Mouse (Mus musculus): Measurements from ENCODE around the gene Klf3. TPM values are rescaled to one million over a fixed set of nuclear protein-coding genes. Genes with fewer than 3 reads are reported as not detected.
A peak's percentile ranks its signal among the peaks of the same experiment; 100 is the strongest.

Klf3 gene
- polyA plus RNA-seq, 1 experiment from 2014 or later: 26.0 TPM

- H3K9me3 ChIP-seq: no peaks in the 10 kb centered on the region
- H3K27ac ChIP-seq: peak overlapping the region; percentile 81
- peak overlapping the region; percentile 53; the same call in 1 of the 2 replicates for H3K9ac ChIP-seq (replicated peaks)
- peak overlapping the region; percentile 36 for H3K4me2 ChIP-seq (replicated peaks)
- peak; percentile 35 for ATAC-seq
- H3K36me3 ChIP-seq: no peaks in the 10 kb centered on the region
- 2% methylated on average over 13 of the region's 14 CpGs for WGBS
- H3K4me3 ChIP-seq (replicated peaks): no peak overlapping the region; the same call in 1 of the 2 replicates
- peaks cover 50% of the 10 kb centered on the region for H3K4me1 ChIP-seq (replicated peaks)
- no peaks in the 10 kb centered on the region for H3K27me3 ChIP-seq
Measured at GRCm38 (mm10) chr5:64811500-64812123, 8.4 kb downstream of the Klf3 start.

GRCm38 (mm10) chr5:64812124-64812982 lies 9.2 kb downstream of the Klf3 start:
- Histone ChIP-seq H3K27ac (peak overlapping the region; percentile 81), H3K4me2 (replicated peaks) (peak overlapping the region; percentile 36), H3K9me3 (no peaks in the 10 kb centered on the region), H3K36me3 (no peaks in the 10 kb centered on the region), H3K9ac (replicated peaks) (no peak overlapping the region), H3K27me3 (no peaks in the 10 kb centered on the region), H3K4me3 (replicated peaks) (no peak overlapping the region), H3K4me1 (replicated peaks) (peaks cover 48% of the 10 kb centered on the region)
- 14% methylated on average over 22 of the region's 22 CpGs for WGBS
- ATAC-seq: no peak

- Histone ChIP-seq H3K4me2 (replicated peaks) (peak overlapping the region; percentile 36), H3K27me3 (no peaks in the 10 kb centered on the region), H3K4me1 (replicated peaks) (peaks cover 44% of the 10 kb centered on the region), H3K27ac (peak overlapping the region; percentile 22; the same call in 1 of the 2 replicates), H3K4me3 (replicated peaks) (no peak overlapping the region), H3K9me3 (no peaks in the 10 kb centered on the region), H3K9ac (replicated peaks) (no peak overlapping the region), H3K36me3 (no peaks in the 10 kb centered on the region)
- WGBS: 29% methylated on average over 4 of the region's 4 CpGs
- no peak for ATAC-seq
Measured at GRCm38 (mm10) chr5:64812983-64813304, 9.8 kb downstream of the Klf3 start.

GRCm38 (mm10) chr5:64813361-64813760 lies 10.2 kb downstream of the Klf3 start:
- ATAC-seq: no peak
- Histone ChIP-seq H3K9ac (replicated peaks) (no peak overlapping the region), H3K36me3 (no peaks in the 10 kb centered on the region), H3K4me3 (replicated peaks) (no peak overlapping the region), H3K27me3 (no peaks in the 10 kb centered on the region), H3K9me3 (no peaks in the 10 kb centered on the region), H3K4me1 (replicated peaks) (peaks cover 40% of the 10 kb centered on the region), H3K4me2 (replicated peaks) (no peak overlapping the region), H3K27ac (no peak overlapping the region)
- 8% methylated on average over 9 of the region's 9 CpGs for WGBS

- H3K36me3 ChIP-seq: peaks cover 2% of the 10 kb centered on the region; the same call in 1 of the 2 replicates
- H3K4me3 ChIP-seq (replicated peaks): no peak overlapping the region
- 95% methylated on average over 7 of the region's 7 CpGs for WGBS
- H3K9ac ChIP-seq (replicated peaks): no peak overlapping the region
- ATAC-seq: no peak
- no peak overlapping the region; the same call in 1 of the 2 replicates for H3K27ac ChIP-seq
- peaks cover 36% of the 10 kb centered on the region for H3K4me1 ChIP-seq (replicated peaks)
- no peaks in the 10 kb centered on the region for H3K27me3 ChIP-seq
- no peak overlapping the region for H3K4me2 ChIP-seq (replicated peaks)
- H3K9me3 ChIP-seq: no peaks in the 10 kb centered on the region
Measured at GRCm38 (mm10) chr5:64814416-64814815, 11.2 kb downstream of the Klf3 start.

GRCm38 (mm10) chr5:64815631-64816030 lies 12.4 kb downstream of the Klf3 start:
- Histone ChIP-seq H3K36me3 (peaks cover 3% of the 10 kb centered on the region; the same call in 1 of the 2 replicates), H3K4me3 (replicated peaks) (no peak overlapping the region), H3K9me3 (no peaks in the 10 kb centered on the region), H3K4me1 (replicated peaks) (peaks cover 28% of the 10 kb centered on the region), H3K4me2 (replicated peaks) (no peak overlapping the region), H3K27ac (no peak overlapping the region), H3K9ac (replicated peaks) (no peak overlapping the region), H3K27me3 (no peaks in the 10 kb centered on the region)
- ATAC-seq: no peak
- 87% methylated on average over 8 of the region's 8 CpGs for WGBS

- WGBS: 88% methylated on average over 15 of the region's 15 CpGs
- peaks cover 3% of the 10 kb centered on the region; the same call in 1 of the 2 replicates for H3K36me3 ChIP-seq
- H3K27ac ChIP-seq: no peak overlapping the region
- H3K4me2 ChIP-seq (replicated peaks): no peak overlapping the region
- H3K9ac ChIP-seq (replicated peaks): no peak overlapping the region
- H3K27me3 ChIP-seq: no peaks in the 10 kb centered on the region
- no peak overlapping the region for H3K4me3 ChIP-seq (replicated peaks)
- H3K4me1 ChIP-seq (replicated peaks): peaks cover 20% of the 10 kb centered on the region
- no peak for ATAC-seq
- H3K9me3 ChIP-seq: no peaks in the 10 kb centered on the region
Measured at GRCm38 (mm10) chr5:64816290-64816973, 13.2 kb downstream of the Klf3 start.

- Histone ChIP-seq H3K4me3 (replicated peaks) (no peak overlapping the region), H3K4me2 (replicated peaks) (no peak overlapping the region), H3K9ac (replicated peaks) (no peak overlapping the region), H3K9me3 (no peaks in the 10 kb centered on the region), H3K27ac (no peak overlapping the region), H3K36me3 (peaks cover 5% of the 10 kb centered on the region), H3K4me1 (replicated peaks) (peaks cover 15% of the 10 kb centered on the region), H3K27me3 (no peaks in the 10 kb centered on the region)
- ATAC-seq: no peak
- 86% methylated on average over 8 of the region's 8 CpGs for WGBS
Measured at GRCm38 (mm10) chr5:64816974-64817296, 13.7 kb downstream of the Klf3 start.

- Histone ChIP-seq H3K9me3 (no peaks in the 10 kb centered on the region), H3K4me1 (replicated peaks) (no peaks in the 10 kb centered on the region), H3K27me3 (no peaks in the 10 kb centered on the region), H3K4me2 (replicated peaks) (no peak overlapping the region), H3K9ac (replicated peaks) (no peak overlapping the region), H3K4me3 (replicated peaks) (no peak overlapping the region), H3K36me3 (peaks cover 29% of the 10 kb centered on the region), H3K27ac (no peak overlapping the region)
- ATAC-seq: no peak
- 92% methylated on average over 6 of the region's 6 CpGs for WGBS
Measured at GRCm38 (mm10) chr5:64819390-64819789, 16.2 kb downstream of the Klf3 start.

- Histone ChIP-seq H3K27ac (no peak overlapping the region), H3K4me2 (replicated peaks) (no peak overlapping the region), H3K36me3 (peaks cover 30% of the 10 kb centered on the region), H3K4me1 (replicated peaks) (no peaks in the 10 kb centered on the region), H3K4me3 (replicated peaks) (no peak overlapping the region), H3K9me3 (no peaks in the 10 kb centered on the region), H3K9ac (replicated peaks) (no peak overlapping the region), H3K27me3 (no peaks in the 10 kb centered on the region)
- 89% methylated on average over 10 of the region's 10 CpGs for WGBS
- ATAC-seq: no peak
Measured at GRCm38 (mm10) chr5:64820138-64820537, 16.9 kb downstream of the Klf3 start.

- no peak for ATAC-seq
- no peaks in the 10 kb centered on the region for H3K9me3 ChIP-seq
- no peak overlapping the region for H3K27ac ChIP-seq
- H3K27me3 ChIP-seq: no peaks in the 10 kb centered on the region
- no peak overlapping the region for H3K9ac ChIP-seq (replicated peaks)
- H3K36me3 ChIP-seq: peaks cover 37% of the 10 kb centered on the region
- H3K4me3 ChIP-seq (replicated peaks): no peak overlapping the region
- WGBS: 93% methylated on average over 2 of the region's 2 CpGs
- no peak overlapping the region for H3K4me2 ChIP-seq (replicated peaks)
- no peaks in the 10 kb centered on the region for H3K4me1 ChIP-seq (replicated peaks)
Measured at GRCm38 (mm10) chr5:64821294-64821693, 18.1 kb downstream of the Klf3 start.

- WGBS: 95% methylated on average over 24 of the region's 24 CpGs
- Histone ChIP-seq H3K36me3 (peaks cover 42% of the 10 kb centered on the region), H3K27ac (no peak overlapping the region), H3K27me3 (no peaks in the 10 kb centered on the region), H3K4me3 (replicated peaks) (no peak overlapping the region), H3K9me3 (no peaks in the 10 kb centered on the region), H3K9ac (replicated peaks) (no peak overlapping the region), H3K4me1 (replicated peaks) (no peaks in the 10 kb centered on the region), H3K4me2 (replicated peaks) (no peak overlapping the region)
- no peak for ATAC-seq
Measured at GRCm38 (mm10) chr5:64821964-64822363, 18.8 kb downstream of the Klf3 start.
